20 mouse cellular contexts compared by ENCODE assay signal in the genomic region with DNA sequence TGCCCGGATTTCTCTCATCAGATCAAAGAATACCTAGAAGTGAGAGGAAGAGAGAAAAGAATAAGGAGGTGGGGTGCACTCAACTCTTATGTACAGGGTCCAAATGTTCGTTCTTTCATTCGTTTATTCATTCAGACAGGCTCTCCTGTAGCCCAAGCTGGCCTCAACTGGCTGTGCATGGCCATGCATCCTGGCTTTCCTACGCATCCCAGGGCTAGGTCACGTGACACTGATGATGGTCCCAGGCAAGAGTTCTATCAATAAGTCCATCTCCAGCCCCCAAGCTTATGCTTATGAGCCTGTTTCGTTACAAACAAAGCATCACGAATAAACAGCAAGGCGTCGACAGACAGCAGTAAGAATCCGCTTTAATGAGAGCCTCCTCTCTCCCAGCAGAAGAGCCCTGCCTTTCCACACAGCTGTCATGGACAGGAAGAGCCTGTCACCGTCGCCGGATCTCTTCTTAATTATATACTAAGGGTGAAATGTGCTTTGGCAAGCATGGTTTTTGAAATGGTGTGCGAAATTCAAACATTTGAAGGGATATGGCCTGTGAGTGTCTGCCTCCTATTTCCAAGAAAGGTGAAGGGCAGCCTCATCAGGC. TPM values are rescaled to one million over a fixed set of nuclear protein-coding genes. Genes with fewer than 3 reads are reported as not detected.
DNase-seq lines count a peak whose midpoint lies in the region; ATAC-seq and TF ChIP-seq lines count a peak whose summit lies in the region.
"Had no signal": no experiment of that assay in that cellular context is flagged by ENCODE, and none has a peak within 500 bp of the region (broad histone marks: within the 10 kb centered on the region; RNA-seq: fewer than 3 reads in every experiment).

No protein-coding gene starts in this region.

- peaks cover 11% of the 10 kb centered on the region for H3K4me1 ChIP-seq in lung, embryonic 14.5 days (ENCODE audit: insufficient read depth)
- no peaks in the 10 kb centered on the region for H3K4me1 ChIP-seq in lung, adult 2 months (ENCODE audit: control insufficient read depth, insufficient read depth, low read length)
- H3K4me1 ChIP-seq in forebrain, embryonic 14.5 days (ENCODE audit: control insufficient read depth, insufficient read depth, low read length), result no peaks in the 10 kb centered on the region
- H3K4me1 ChIP-seq: limb, embryonic 10.5 days had no signal

- H3K9me3 ChIP-seq in lung, embryonic 14.5 days (ENCODE audit: low read depth, low read length), result no peaks in the 10 kb centered on the region
- H3K9me3 ChIP-seq in forebrain, embryonic 14.5 days (replicated peaks; ENCODE audit: control insufficient read depth, low read length), result no peaks in the 10 kb centered on the region
- H3K9me3 ChIP-seq: embryonic facial prominence, embryonic 15.5 days; heart, embryonic 10.5 days; kidney, embryonic 15.5 days; limb, embryonic 10.5 days; neural tube, embryonic 13.5 days had no signal

- TF ChIP-seq POLR2A in lung, adult 2 months (IDR thresholded peaks at IDR 0.05; ENCODE audit: borderline replicate concordance, extremely low read depth, low read depth, low read length), result no peak

- H3K27ac ChIP-seq in lung, embryonic 14.5 days (ENCODE audit: low read depth), result peak overlapping the region; percentile 87
- H3K27ac ChIP-seq in forebrain, embryonic 14.5 days (ENCODE audit: low read depth, low read length), result peak overlapping the region; percentile 41; the same call in 1 of the 2 replicates
- H3K27ac ChIP-seq: embryonic facial prominence, embryonic 15.5 days; kidney, embryonic 15.5 days; left cerebral cortex, adult 2 months; limb, embryonic 10.5 days; neural tube, embryonic 13.5 days had no signal

- peak; percentile 92 for ATAC-seq in lung, embryonic 14.5 days (ENCODE audit: insufficient read depth)
- ATAC-seq in forebrain, embryonic 14.5 days, result peak; percentile 71; the same call in 1 of the 2 replicates

- no peak overlapping the region for H3K9ac ChIP-seq in lung, embryonic 14.5 days
- peak overlapping the region; percentile 25; the same call in 1 of the 2 replicates for H3K9ac ChIP-seq in forebrain, embryonic 14.5 days (ENCODE audit: low read length)
- H3K9ac ChIP-seq: embryonic facial prominence, embryonic 15.5 days; kidney, embryonic 15.5 days; neural tube, embryonic 13.5 days had no signal

- H3K4me2 ChIP-seq in lung, embryonic 14.5 days, result no peak overlapping the region
- H3K4me2 ChIP-seq in forebrain, embryonic 14.5 days (ENCODE audit: low read length), result no peak overlapping the region
- H3K4me2 ChIP-seq: embryonic facial prominence, embryonic 15.5 days; kidney, embryonic 15.5 days; neural tube, embryonic 13.5 days had no signal

- whole genome bisulfite sequencing in lung, embryonic 14.5 days, result 33% methylated on average over 14 of the region's 14 CpGs
- WGBS in lung, adult 2 months, result 56% methylated on average over 14 of the region's 14 CpGs
- 51% methylated on average over 14 of the region's 14 CpGs for WGBS in forebrain, embryonic 14.5 days

- peaks cover 70% of the 10 kb centered on the region for H3K36me3 ChIP-seq in lung, embryonic 14.5 days (ENCODE audit: insufficient read depth)
- H3K36me3 ChIP-seq in forebrain, embryonic 14.5 days (ENCODE audit: control insufficient read depth, insufficient read depth, low read length), result peaks cover 14% of the 10 kb centered on the region; the same call in 1 of the 2 replicates

- no peak for TF ChIP-seq CTCF in lung, embryonic 14.5 days (IDR thresholded peaks at IDR 0.05; ENCODE audit: low read depth)
- no peak for TF ChIP-seq CTCF in lung, adult 2 months (IDR thresholded peaks at IDR 0.05; ENCODE audit: insufficient read depth, low read length)

- H3K27me3 ChIP-seq in lung, embryonic 14.5 days (ENCODE audit: insufficient read depth, low read length), result no peaks in the 10 kb centered on the region
- no peaks in the 10 kb centered on the region for H3K27me3 ChIP-seq in forebrain, embryonic 14.5 days (replicated peaks; ENCODE audit: control insufficient read depth, insufficient read depth, low read length)
- H3K27me3 ChIP-seq: embryonic facial prominence, embryonic 15.5 days; kidney, embryonic 15.5 days; neural tube, embryonic 13.5 days had no signal

- no peak overlapping the region for H3K4me3 ChIP-seq in lung, embryonic 14.5 days (ENCODE audit: low read depth, low read length)
- H3K4me3 ChIP-seq in lung, adult 2 months (replicated peaks; ENCODE audit: extremely low read depth, low read depth, low read length), result no peak overlapping the region
- H3K4me3 ChIP-seq in forebrain, embryonic 14.5 days (ENCODE audit: low read depth, low read length), result no peak overlapping the region
- H3K4me3 ChIP-seq: embryonic facial prominence, embryonic 15.5 days; heart, embryonic 10.5 days; kidney, embryonic 15.5 days; left cerebral cortex, adult 2 months; limb, embryonic 10.5 days; neural tube, embryonic 13.5 days had no signal

- DNase-seq in heart, adult 11 months, result peak; percentile 81
- DNase-seq in heart, adult 18-20 months, result no peak
- peak; percentile 92 for DNase-seq in lung, embryonic 14.5 days
- DNase-seq in lung, adult 2 months, result no peak
- peak; percentile 51 for DNase-seq in forebrain, embryonic 14.5 days (ENCODE audit: low spot score)
- DNase-seq in lung, postnatal 4 days, result peak; percentile 50 to 82
- DNase-seq in right cerebral cortex, postnatal 14 days, result no peak
- DNase-seq: adrenal gland, adult 2 months; cerebellum, adult 11 months; cerebellum, postnatal 14 days; embryo, embryonic 11 days; gastrocnemius, postnatal 25 days; right cerebral cortex, postnatal 25 days; thymus, postnatal 36 days had no signal

RNA-seq across cellular contexts. Expression of a gene that starts 32.7 kb away (rescaled TPM):
- 10 to 100 TPM; 25.0 to 27.9 TPM for total RNA-seq in heart, adult 18-20 months (2021)
- polyA plus RNA-seq in lung, embryonic 14.5 days (2014; fragmentation: Nextera tagmentation; extraction: Ambion mirVana), result 219 and 221 TPM in 2 replicates
- polyA plus RNA-seq in lung, adult 2 months (2012; rRNA removed), result 47.9 and 54.1 TPM in 2 replicates
- 41.6 and 43.7 TPM in 2 replicates for polyA plus RNA-seq in forebrain, embryonic 14.5 days (2014; fragmentation: Nextera tagmentation; extraction: Ambion mirVana)

RNA-seq across cellular contexts. Expression of a gene that starts 49.8 kb away (rescaled TPM):
- 1 to 10 TPM; 1.2 to 1.4 TPM for total RNA-seq in heart, adult 18-20 months (2021)
- 0.13 and 0.20 TPM in 2 replicates for polyA plus RNA-seq in lung, embryonic 14.5 days (2014; fragmentation: Nextera tagmentation; extraction: Ambion mirVana)
- 6.8 and 11.0 TPM in 2 replicates for polyA plus RNA-seq in lung, adult 2 months (2012; rRNA removed)
- polyA plus RNA-seq in forebrain, embryonic 14.5 days (2014; fragmentation: Nextera tagmentation; extraction: Ambion mirVana), result 3.9 and 4.2 TPM in 2 replicates

RNA-seq across cellular contexts. Expression of a gene that starts 54.1 kb away (rescaled TPM):
- total RNA-seq in heart, adult 18-20 months (2021), result 10 to 100 TPM; 13.5 to 15.6 TPM
- polyA plus RNA-seq in lung, embryonic 14.5 days (2014; fragmentation: Nextera tagmentation; extraction: Ambion mirVana), result 32.4 and 33.2 TPM in 2 replicates
- polyA plus RNA-seq in lung, adult 2 months (2012; rRNA removed), result 20.6 and 29.5 TPM in 2 replicates
- polyA plus RNA-seq in forebrain, embryonic 14.5 days (2014; fragmentation: Nextera tagmentation; extraction: Ambion mirVana), result 19.1 and 21.6 TPM in 2 replicates

Comparison
In these comparisons a context has a peak if more than half of its experiments do, and no peak if none do; other contexts are left out.
1. DNase-seq: peak in heart, adult 11 months (single experiment), lung, embryonic 14.5 days (single experiment), forebrain, embryonic 14.5 days (single experiment) and lung, postnatal 4 days (2 of 2); none in heart, adult 18-20 months (0 of 2), lung, adult 2 months (single experiment) and right cerebral cortex, postnatal 14 days (single experiment).